Mouse (Mus musculus) heart, postnatal 14 days (tissue): ENCODE results near the gene Stip1. TPM values are rescaled to one million over a fixed set of nuclear protein-coding genes. Genes with fewer than 3 reads are reported as not detected.
A peak's percentile ranks its signal among the peaks of the same experiment; 100 is the strongest.
"Not testable (repeated sequence)": the region's sequence is repeated elsewhere in the genome, so short reads cannot be mapped to it uniquely, and the experiment has no call there.

Experiments
- DNase-seq, 2 experiments: peaks; one replicate each; pipeline ENCODE4 v3.0.0; 2021 to 2022
- intact Hi-C: fragments of 180-260 bp; cut with DNase I; formaldehyde crosslinking; loops from one replicate; pipeline ENCODE4 v1.15.1; 2025
- total RNA-seq, 2 experiments: library from RNA; stranded (reverse); gene quantifications; 2 replicates each; pipeline ENCODE4 v1.2.3; 2021

Gene Stip1
- total RNA-seq, 2 experiments from 2014 or later: 84.1 to 107 TPM

DNA sequence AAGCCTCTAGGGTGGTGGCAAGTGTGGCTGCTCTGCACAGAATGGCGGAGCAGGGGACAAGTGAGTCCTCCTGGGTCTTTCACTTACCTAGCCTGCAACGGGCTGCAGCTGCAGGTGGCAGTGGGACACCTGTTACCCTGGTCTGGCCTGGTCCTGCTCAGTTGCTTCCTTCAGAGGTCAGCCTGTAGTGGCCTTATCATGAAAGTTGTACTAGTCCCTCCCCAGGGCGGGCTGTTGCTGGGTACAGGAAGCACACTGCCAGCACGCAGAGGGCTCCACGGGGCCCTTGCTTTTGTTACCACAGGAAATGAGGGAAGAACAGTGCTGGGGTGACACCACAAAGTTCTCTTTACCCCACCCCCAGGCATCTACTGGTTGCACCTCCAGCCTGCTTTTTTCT, 20.6 kb downstream of the Stip1 start, which contains the start of gene Fermt3:
TSS of gene Fermt3 (minus strand) at position 279 of the 400 bp plus-strand sequence.
- intact Hi-C loops: no loop called here
- peak in 1 of 2 experiments; percentile 51 for DNase-seq

DNA sequence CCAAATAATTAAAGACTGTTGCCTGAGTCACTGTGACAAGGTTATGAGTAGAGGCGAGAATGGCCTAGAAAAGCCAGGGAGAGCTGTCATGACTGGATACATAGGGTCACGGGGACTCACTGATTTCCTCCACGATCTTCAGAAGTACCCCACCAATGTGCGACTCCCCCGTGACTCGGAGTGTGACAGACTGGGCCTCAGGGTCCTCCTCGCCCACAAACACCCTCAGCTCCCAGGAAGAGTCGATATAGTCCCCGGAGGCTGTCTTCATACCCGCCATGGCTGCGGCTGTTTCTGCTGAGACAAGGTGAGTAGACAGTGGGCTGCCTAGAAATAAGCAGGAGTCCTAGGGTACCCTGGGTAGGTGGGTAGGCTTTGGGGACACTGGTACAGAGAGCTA, 21.2 kb downstream of the Stip1 start:
- intact Hi-C loops: no loop called here
- no peak for DNase-seq

DNA sequence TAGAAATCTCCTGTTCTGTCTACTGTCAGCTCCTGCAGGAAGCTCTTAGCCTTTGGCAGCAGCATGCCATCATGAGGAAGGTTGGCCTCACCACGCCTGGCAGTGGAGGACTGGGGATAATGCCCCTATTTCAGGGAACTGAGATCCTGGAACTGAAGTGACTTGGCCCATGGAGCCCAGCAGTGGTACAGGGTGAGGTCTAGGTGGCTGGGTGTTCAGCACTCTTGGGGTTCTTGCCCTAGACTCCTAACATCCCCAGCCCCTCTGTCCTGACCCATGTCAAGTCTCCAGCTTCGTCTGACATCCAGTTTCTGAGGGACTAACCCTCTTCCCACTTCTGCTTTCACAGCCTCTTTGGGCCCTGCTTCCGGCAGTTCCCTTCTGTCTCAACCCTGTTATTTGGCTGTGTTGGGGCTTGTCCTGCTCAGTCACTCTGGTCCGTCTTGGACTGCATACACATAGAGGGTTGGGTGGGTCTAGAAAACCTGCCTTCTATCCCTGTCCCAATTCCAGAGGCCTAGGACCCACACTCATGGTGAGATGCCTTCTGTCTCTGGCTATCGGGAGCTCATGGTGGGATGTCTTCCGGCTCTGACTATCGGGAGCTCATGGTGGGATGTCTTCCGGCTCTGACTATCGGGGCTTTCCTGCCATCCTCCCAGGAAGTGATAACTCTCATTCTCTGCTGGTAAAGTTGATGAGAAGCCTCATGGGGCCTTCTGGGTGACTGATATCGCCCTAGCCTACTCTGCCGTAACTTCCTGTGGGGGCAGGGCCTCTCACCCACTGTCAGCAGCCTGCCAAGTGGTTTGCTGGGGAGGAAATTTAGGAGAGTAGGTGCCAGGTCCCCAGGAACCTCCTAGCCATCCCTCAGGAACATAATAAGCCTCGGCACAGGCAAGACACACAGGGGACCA, 22.0 kb downstream of the Stip1 start:
- DNase-seq: no peak
- intact Hi-C loops: no loop called here

DNA sequence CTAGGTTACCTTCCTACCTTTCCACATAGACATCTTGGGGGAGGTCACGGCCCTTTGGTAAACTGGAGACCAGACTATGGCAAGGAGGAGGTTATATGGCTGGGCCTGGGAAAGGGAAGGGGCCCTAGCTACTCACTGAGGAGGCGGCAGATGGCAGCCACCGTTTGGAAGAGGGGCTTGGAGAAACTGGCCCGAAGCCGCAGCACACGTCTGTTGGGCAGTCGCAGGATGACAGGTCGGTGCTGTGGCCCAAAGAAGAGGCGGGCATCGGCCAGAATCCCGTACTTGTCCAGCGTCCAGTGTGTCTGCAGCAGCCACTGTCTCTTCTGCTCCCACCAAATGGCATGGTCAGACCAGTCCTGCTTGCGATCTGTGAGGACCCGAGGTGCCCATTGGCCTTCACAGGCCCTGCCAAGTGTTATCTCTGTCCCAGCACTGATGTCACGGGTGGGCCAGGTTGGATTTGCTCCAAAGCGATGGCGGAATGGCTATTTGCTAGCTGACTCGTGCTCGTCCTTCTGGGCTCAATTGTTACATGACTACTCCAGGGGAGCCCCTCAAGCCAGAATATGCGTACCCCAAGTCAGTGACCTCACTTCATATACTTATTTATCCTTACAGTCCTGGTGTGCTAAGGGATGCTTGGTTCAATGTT, 25.2 kb downstream of the Stip1 start:
- intact Hi-C loops: no loop called here
- no peak for DNase-seq

DNA sequence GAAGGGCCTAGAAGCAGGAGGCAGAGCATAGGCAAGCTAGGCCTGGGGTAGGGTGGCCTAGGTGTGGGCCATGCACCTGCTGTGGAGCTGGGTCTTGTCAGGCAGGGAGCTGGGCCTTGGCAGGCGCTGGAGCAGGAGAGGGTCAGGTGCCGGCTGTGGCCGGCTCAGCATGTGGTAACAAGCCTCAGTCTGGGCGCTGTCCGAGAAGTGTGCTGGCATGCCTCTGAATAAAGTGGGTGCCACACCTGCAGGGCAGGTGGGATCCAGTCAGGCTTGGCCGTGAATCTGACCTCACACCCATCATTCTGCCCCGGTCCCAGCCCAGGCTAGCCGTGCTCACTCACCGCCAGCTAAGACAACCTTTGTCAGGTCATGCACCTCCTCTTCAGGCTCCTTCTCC, 25.8 kb downstream of the Stip1 start:
- intact Hi-C loops: no loop called here

DNA sequence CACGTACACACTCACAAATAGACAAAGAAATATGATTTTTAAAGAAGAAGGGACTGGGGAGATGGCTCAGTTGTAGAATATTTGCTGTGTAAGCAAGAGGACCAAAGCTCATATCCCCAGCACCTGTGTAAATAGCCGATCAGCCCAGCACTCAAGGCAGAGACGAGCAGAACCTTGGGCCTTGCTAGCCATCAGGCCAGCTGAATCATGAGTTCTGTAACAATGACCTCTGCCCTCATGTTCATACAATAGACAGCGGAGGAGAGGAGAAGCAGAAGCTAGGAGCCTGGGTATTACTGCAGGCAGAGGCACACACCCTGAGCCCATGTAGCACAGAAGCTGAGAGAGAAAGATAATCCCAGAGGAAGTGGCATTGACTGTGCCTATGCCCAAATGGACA, 27.3 kb downstream of the Stip1 start:
- no peak for DNase-seq
- intact Hi-C loops: no loop called here

More for the DNA sequence above, 25.8 kb downstream of the Stip1 start:
- DNase-seq: no peak

DNA sequence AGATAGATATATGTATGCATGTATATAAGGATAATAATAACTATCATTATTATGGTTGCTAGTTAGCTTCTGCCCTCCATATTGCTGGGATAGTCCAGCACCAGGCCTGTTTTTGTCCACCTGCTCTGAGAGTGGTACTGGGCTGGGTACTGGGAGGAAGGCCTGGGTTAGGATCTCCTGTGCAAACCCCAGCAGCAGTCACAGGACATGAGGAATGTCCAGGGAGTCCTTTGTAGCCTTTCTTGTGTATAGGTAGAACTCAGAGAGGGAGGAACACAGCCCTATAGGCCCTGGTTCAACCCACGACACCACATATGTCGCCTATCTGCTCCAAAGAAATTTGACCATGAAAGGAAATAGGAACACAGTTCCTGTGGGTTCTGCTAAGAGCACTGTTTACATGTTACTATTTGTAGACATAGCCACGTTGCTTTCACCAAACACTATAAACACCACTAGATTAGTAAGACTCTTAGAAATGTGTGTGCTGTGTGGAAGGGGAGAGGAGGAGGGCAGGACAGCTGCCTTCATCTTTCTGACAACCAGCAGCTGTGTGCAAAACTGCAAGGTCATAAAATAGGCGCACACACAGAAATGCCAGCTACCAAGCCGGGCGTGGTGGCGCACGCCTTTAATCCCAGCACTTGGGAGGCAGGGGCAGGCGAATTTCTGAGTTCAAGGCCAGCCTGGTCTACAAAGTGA, 32.7 kb downstream of the Stip1 start:
- intact Hi-C loops: no loop called here
- no peak for DNase-seq

DNA sequence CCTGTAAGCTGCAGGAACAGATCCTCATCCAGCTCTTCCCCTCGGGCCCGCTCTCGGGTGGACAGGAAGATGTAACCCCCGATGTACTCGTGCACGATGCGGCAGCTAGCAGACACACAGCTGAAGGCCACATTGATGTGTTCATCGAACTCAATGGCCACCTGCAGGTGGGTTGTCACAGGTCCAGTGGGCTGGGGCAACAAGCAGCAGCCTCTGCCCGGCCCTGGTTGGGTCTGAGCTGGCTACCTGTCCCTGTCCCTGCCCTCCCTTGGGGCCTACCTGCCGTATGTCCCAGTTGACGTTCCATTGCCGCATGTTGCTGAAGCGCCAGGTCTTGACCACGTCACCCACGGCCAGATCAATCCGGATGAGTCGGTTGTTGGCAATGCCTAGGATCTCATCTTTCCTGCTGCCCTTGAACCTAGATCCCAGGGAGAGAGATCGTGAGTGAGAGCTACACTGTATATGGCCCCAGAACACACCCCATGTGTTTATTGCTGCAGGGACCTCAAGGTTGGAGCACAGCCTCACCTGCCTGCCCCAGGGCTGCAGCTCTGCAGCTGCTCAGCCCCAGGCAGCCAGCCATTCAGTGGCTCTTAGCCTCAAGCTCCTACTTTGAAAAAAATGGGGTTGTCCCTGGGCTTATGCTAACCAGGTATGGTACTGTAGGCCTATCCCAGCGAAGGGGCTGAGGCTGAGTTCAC, 40.3 kb downstream of the Stip1 start:
- intact Hi-C loops: loop anchor here (5.0 kb wide), 1 partner anchor 33 kb away; no protein-coding TSS in a partner anchor
- DNase-seq: no peak

DNA sequence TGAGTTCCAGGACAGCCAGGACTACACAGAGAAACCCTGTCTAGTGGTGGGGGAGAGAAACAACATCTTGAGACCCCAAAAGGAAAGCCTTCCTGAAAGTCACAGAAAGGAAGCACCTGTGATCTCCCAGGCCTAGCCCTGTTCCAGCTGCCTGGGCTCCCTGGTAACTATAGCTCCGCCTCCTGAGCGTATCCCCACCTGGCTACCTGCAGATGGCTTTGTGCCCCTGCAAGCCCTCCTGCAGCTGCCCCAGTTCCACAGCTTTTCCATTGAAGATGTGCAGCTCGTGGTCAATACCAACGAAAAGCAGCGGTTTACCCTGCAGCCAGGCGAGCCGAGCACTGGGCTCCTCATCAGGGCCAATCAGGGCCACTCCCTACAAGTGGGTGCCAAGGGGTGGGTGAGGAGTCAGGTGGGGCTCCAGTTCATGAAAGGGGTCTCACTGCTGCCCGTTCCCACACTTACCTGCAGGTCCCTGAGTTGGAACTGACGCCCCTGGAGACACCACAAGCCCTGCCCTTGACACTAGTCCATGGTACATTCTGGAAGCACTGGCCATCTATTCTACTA, 42.0 kb downstream of the Stip1 start:
- intact Hi-C loops: loop anchor here (5.0 kb wide), 1 partner anchor 34 kb away; no protein-coding TSS in a partner anchor
- no peak for DNase-seq

DNA sequence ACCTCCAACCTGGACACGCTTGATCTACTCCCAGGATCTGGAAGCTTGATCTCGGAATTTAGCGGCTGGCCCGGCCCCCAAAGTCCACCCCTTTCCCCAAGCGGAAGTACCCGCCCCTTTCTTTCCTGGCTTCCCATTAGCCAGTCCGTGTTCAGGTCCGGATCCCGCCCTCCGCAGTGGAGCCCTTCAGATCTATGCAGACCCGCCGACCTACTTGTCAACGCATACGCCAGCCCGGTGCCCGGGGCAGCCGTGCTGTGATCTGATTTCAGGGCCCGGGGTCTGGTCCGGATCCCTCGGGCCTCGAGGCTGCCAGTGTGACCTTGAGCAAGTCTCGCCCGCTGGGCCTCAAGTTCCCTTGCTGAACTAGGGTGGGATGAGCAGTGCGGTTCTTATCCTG, 43.8 kb downstream of the Stip1 start, which contains the start of the genes Nudt22 and Trpt1:
TSS of gene Nudt22 (minus strand) at position 112 of the 400 bp plus-strand sequence.
TSS of gene Trpt1 (plus strand) at position 126 of the 400 bp plus-strand sequence.
- intact Hi-C loops: loop anchor here (5.0 kb wide), 1 partner anchor 36 kb away; no protein-coding TSS in a partner anchor
- peak; percentile 86 to 90 for DNase-seq

DNA sequence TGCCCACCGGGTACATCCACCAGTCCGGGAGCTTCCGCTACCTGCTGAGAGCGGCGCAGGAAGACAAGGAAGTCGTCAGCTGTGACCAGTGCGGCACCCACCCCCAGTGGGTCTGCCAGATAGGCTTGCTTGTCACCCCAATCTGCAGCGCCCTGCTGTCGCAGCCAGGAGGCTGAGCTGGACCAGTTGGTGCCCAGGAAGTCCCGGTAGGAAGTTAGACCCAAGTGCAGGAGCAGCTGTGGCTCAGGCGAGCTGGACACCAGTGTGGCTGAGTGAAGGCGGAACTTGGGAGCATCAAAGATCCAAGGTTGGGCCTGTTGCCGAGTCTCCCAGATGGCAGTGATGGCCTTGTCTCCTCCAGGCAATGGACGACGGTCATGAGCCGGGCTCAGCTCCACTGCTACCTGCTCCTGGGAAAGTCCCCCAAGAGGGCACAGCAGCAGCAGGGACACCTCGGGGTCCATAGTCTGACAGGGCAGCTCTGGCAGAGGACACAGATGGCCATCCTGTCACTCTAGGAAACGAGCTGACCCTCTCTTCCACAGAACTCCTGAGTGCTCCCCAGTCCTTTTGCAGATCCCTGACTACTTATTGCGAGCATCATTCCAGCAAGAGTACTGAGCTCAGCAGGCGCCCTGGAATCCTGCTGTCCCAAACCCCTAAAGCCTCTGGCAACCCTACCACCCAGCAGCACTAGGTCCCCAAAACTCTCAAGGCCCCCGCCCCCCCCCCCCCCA, 44.3 kb downstream of the Stip1 start:
- no peak for DNase-seq
- intact Hi-C loops: loop anchor here (5.0 kb wide), 1 partner anchor 37 kb away; no protein-coding TSS in a partner anchor

DNA sequence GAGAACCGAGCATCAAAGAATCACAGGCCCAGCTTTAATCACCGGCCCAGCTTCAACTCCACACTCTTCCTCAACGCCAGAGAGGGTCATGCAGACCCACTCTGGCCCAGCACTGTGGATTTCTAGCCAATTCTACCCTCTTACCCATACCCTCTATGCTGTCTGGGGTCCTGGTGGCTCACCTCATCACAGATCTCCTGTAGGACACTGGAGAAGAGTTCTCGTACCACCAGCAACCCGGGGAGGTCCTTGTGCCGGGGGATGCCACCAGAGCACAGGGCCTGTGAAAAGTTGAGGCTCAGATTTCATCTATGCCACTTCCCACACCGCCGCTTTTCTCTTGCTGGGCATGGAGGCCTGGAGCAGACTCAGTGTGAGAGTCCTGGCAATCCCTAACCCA, 45.3 kb downstream of the Stip1 start:
- no peak for DNase-seq
- intact Hi-C loops: no loop called here

DNA sequence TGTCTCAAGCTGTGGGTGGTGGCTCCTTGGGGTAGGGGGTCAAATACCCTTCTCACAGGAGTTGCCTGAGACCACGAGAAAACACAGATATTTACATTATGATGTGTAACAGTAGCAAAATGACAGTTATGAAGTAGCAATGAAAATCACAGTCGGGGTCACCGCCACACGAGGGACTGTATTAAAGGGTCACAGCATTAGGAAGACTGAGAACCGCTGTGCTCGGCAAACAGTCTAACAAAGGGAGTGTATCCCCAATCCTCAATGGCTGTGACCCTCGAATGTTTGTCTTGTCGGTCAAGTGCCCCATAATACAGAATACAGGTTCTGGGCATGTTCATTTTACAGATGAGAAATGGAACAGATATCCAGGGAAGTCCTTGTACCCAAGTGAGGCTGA, 45.8 kb downstream of the Stip1 start:
- no peak for DNase-seq

DNA sequence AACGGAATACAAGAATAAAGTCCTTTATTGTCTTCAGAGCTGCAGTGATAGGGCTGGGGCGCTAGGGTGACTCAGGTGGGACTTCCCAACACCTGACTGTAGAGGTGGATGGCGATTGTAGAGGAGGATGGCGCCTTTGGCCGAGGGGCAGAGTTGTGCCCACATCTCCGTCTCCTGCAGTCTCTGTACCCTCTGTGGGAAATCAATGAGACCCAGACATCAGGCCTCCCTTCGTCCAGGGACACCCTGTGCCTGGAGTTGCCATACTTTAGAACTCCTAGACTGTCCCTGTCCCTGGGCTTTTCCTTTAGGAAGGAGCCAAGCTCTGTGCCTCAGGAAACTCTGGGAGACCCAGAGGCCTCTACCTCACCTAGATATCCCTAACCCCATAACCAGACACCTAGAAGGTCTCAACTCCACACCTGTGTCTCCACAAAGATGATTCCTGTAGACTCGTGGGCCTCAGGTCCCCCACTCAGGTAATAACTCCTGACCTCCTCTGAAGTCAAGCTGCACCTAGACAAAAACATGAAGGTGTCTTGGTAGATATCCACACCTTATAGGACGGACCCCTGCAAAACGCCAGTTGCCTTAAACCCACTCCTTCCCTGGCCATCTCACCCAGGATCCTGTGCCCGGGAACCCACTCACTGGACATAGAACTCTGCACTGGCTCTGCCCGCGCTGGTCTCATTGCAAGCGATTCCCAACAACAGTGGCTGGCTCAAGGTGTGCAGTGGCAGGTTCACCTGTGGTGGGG, 46.6 kb downstream of the Stip1 start:
- intact Hi-C loops: no loop called here
- no peak for DNase-seq

More for the DNA sequence above, 45.8 kb downstream of the Stip1 start:
- intact Hi-C loops: no loop called here

DNA sequence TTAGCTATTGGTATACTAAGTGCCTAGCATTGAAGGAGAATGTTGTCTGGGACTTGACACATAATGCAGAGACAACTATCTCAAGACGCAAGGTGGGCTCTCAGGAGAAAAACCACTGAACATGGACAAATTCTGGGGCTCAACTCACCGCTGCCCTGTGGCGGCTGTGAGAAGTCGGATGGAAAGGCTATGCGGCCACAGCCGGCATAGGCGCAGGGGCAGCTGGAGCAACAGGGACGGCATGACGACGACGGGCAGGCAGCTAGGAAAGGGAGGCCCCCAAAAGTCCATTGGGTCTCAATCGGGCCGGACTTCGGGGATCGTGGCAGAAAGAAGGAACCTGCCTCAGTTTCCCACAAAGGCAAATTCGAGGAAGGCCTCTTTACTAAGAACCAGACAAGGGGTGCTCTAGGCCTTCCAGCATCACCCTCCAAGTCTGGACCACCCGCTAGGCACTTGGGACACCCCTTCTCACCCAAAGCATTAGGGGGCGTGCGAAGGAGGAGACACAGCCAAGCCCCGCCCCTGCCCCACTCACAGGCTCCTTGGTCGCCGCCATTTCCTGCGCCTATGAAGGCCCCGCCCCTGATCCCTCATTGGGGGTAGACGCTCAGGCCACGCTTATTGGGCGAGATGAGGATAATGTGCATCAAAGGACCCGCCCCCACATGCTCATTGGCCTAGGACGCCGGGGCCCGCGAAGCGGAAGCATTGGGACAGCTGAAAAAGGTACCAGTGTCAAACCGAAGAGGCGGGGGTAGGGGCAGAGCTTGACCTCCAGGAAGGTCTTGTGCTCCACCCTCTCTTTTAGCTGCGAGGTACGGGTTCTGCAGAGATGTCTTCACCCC, 47.5 kb downstream of the Stip1 start, which contains the start of gene Dnajc4:
TSS of gene Dnajc4 (minus strand) at position 562 of the 848 bp plus-strand sequence.
- DNase-seq: peak; percentile 94 to 95
- intact Hi-C loops: no loop called here

DNA sequence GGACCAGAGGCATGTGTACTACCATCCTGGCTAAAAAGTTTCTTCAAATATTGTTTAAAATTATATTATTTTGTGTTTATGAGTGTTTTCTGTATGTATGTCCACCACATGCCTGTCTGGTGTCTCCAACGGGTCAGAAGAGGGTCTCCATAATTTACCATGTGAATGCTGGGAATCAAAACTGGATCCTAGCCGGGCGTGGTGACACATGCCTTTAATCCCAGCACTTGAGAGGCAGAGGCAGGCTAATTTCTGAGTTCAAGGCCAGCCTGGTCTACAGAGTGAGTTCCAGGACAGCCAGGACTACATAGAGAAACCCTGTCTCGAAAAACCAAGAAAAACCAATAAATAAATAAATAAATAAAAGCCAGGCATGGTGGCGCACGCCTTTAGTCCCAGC, 48.6 kb downstream of the Stip1 start:
- intact Hi-C loops, DNase-seq: not testable (repeated sequence)

DNA sequence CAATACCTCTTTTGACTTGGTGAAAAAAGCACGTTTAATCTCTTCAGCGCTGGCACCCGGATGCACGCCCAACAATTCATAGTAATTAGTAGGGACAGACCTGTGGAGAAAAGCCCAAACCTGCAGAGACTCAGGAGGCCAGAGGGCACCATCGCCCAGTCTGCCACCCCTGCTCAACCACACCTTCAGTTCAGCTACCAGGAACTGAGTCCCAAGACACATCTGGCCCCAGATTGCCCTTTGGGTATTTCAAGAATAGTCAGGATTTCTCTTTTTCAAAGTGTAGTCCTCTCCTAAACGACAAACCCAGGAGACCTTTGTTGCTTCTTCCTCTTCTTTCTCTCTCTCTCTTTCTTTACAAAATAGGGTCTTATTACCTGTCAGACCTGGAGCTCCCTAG, 49.1 kb downstream of the Stip1 start:
- intact Hi-C loops: no loop called here
- no peak for DNase-seq
